Mouse (Mus musculus) T-helper 2 cell (primary cell): ENCODE measurements around the gene Esrp2.

Source experiments
- in situ Hi-C: fragments of 300-600 bp; cut with MboI, MseI; formaldehyde crosslinking; loops from one replicate; pipeline ENCODE4 v1.15.1; 2025; ENCODE audit warnings: high pct_unique_total_duplicates

Gene Esrp2

DNA sequence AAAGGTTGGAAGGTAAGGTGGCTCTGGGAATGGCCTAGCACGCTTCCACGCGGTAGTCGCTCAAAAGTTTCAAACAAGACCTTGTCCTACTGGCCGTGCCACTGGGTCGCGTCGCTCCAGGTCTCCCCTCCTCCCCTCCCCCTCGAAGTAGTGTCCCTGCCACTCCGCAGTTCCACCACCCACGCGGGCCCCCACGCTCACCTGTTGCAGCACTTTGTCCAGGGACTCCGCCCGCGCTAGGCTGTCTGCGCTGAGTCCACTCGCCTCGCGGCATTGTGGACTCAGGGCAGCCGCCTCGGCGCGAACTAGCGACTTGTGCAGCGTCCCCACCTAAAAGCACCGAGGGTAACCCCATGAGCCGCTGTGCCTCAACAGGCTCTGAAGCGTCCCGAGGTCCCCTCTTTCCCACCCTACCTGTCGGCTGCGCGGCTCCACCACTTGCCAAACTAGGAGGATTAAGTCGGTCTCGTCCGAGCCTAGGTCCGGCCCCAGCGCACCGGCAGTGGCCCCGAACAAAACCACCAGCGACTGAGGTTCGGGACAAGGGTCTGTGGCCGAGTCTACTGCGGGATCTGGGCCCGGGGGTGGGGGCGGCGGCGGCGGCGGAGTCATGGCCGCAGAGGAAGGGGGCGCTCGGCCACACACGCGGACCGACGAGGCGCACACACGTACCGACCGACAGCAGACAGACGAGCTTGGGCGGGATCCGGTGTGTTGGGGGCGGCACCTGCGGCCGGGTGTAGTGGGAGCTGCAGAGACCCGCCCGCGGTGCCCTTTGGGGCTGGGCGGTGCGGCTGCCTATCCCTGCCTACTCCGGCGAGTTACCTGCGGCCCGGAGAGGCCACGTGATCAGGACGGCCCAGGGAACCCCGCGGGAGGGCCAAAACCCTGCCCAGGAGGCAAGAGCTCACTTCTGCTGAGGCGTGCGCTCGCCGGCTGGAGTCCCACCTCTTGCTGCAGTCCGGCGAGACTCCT is at the start of gene Esrp2:
Gene Esrp2, minus strand, starts transcription at position 819 of the 975 bp plus-strand sequence.
- in situ Hi-C loops, result no loop called here

- in situ Hi-C loops, result no loop called here
Measured at GRCm38 (mm10) chr8:106186394-106186793, 49.6 kb upstream of the Esrp2 start.

DNA sequence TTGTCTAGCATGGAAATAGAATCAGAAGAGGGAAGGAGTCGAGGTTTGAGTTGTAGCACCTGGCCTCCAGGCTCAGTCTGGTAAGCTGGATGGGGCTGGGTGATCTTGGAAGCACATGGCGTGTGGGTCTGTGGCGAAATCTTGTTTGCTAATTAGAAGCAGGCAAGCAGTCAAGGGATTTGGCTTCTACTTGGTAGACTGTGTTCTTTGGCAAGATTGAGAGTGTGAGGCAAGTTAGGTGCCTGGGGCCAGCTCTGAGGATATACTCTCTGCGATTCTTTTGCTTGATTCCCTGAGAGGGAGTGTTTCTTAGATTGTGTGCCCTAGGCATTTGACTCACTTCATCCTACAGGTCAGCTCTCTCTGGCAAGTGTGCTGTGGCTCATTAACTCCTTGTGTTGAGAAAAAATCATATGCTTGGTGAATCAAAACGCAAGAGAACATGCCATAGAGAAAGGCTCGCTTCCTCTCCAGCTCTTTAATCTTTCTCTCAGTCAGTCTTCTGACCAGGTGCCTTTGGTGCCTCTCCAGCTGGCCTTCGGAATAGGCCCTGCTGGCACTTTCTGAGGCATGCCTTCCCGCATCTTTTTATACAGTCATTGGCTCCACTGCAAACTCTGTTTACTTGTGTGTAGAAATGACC is 49.0 kb upstream of the Esrp2 start:
- in situ Hi-C loops, result no loop called here

DNA sequence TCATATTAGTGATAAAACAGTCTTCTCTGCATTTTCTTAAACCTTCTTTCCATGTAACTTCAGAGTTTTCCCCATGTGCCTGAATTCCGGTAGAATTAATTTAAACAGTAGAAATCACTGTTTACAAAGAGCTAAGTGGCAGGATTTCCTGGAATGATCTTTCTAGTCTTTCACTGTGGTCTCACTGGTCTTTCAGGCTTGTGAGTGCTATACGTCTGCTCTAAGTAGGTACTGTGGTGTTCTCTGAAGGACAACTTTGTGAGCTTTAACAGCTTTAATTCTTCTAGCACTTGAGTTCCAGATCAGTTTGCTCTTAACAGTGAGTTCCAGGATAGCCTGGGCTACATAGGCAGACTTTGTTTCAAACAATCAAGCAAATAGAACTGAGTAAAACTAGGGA is 41.7 kb upstream of the Esrp2 start:
- in situ Hi-C loops, result no loop called here

DNA sequence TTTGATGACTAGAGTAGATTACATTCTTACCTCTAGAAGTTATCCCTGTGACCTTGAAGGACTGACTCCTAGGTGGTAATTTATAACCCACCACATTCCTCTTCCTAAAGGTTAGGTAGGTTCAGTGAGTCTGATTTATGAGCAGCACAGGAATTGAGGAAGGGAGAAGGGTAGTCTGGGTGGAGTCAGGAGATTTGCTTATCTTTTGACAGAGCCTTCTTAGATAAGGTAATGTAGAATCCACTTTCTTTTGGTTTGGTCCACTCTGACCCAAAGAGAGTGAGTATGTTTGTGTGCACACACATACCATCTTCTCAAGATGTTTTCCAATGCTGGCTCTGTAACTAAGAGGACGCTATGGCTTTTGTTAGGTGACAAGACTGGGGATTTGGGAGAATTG is 40.8 kb upstream of the Esrp2 start:
- in situ Hi-C loops, result no loop called here

DNA sequence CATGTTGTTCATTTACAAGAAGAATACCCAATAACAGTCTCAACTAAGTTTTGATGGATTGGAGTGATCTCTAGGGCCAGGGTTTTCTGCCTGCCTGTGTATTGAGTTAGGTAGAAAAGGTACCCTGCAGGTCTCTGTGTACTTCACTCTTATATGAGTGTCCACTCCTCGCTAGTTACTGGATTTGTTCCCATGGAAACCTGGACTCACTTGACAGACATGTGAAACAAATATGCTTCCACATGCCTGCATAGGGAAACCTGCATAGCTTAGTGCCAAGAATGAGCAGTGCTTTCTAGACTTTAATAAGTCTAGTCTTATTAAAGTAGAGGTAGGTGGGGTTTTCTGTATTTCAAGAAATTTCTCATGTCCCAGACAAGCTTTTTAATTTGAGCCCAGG is 40.1 kb upstream of the Esrp2 start:
- in situ Hi-C loops, result no loop called here

DNA sequence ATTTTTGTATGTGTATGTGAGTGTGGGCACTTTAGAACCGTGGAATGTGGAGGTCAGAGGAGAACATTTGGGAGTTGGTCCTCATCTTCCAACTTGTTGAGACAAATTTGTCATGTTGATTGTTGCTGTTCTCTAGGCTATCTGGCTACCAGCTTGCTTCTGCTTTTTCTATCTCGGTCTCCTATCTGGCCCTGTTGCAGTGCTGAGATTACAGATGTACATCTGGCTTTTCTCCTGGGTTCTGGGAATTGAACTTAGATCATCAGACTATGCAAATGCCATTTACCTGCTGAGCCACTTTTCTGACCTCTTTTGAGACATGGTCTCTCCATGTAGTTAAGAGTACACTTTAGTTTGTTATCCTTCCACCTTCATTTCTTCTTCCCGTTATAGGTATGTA is 36.8 kb upstream of the Esrp2 start:
- in situ Hi-C loops, result no loop called here

- in situ Hi-C loops, result no loop called here
Measured at GRCm38 (mm10) chr8:106169934-106170480, 33.2 kb upstream of the Esrp2 start.

DNA sequence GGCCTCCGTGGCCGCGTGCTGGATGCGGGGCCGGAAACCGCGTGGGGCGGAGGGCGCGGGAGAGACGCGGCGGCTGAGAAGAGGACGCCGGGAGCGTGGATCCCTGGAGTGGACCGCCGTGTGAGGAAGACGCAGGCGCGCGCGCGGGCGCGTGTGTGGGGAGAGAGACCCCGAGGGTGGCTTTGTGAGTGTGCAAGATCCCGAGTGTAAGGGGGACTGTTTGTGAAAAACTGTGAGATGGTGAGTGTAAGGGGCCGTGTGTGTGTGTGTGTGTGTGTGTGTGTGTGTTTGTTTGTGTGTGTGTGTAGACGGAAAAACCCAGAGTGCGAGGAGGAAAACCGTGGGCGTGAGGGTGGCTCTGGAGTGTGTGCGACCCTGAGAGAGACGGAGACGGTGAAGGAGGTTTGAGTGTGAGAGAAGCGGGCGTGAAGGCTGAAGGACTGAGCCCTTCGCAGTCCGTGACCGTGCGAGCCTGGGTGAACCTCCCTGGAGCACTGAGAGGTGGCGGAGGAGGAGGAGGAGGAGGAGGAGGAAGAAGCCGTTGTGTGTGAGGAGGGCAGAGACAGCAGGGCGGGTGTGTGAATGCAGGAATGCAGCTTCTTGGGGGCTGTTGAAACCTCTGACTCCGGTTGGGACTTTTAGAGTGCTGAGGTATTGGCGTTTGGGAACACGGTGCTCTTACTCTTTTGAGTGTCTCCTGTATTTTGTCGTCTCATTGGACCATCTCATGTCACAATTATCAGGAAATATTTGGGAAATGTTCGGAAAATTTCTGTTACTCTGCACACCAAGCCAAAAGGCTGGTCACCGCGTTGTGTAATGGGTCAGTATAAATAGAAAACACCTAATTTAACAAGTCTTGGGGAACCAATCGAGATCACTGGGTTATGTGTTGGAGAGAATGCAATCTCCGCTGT is 32.5 kb upstream of the Esrp2 start:
- in situ Hi-C loops, result no loop called here

DNA sequence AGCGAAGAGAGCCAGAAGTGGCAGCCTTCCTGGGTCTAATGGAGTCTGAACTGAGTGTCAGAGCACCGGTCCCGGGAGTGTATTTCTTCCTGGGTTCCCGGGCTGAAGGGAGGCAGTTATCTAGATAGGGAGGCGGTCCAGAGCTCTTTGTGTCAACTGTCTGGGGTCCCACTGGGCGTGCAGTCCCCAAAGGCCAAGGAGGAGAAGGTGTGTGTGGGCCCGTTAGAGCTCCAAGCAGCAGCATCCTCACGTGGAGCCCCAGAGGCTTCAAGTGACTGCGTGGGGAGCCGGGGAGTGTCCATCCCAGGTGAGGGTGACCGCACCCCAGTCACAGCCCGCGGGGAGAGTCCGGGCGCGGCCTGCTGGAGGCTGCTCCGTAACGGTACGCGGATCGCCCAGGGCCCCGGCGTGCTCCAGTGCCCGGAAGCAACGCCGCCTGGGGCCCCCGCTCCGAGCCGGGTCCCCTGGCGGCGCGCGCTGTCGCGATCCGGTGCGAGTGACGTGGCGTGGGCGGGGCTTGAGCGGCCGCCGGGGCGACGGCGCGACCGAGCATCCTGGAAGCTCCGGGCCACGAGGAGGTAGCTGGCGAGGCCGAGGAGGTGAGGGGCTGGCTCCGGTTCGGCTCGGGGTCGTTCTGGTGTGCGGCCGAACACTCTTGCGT is 31.7 kb upstream of the Esrp2 start, which contains the start of gene Slc7a6:
Gene Slc7a6, plus strand, starts transcription at position 502 of the 661 bp plus-strand sequence.
- in situ Hi-C loops, result no loop called here

DNA sequence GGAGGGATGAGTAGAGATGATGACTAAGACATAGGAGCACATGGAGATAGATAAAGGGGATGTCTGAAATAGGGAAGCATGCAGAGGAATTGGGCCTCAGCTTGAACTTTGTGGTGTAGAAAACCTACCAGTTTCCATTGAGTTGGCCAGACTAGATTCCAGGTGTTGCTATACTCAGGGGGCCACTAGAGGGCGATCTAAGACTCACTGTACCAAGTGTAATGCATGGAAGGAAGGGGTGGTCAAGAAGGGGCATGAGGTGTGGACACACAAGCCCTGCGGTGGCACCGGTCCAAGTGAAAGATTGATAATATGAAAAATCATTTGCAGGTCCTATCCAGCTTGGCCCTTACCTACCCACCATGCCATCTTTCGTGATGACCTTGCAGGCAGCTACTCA is 28.7 kb upstream of the Esrp2 start:
- in situ Hi-C loops, result no loop called here

- in situ Hi-C loops, result no loop called here
Measured at GRCm38 (mm10) chr8:106163251-106163650, 26.5 kb upstream of the Esrp2 start.

DNA sequence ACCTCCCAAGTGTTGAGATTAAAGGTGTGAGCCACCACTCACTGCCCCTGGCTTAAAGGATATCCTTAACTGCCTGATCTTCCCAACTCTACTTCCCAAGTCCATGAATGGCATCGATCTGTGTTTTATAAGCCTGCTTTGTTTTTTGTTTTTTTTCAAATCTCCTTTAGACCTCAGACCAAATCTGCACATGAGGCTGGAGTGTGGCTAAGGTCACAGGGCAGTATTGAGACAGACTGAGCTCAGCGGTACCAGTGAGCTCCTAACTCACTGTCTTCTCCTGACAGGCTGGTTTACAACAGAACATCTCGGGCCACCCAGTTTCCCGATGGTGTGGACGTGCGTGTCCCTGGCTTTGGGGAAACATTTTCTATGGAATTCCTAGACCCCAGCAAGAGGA is 23.1 kb upstream of the Esrp2 start:
- in situ Hi-C loops, result no loop called here

GRCm38 (mm10) chr8:106158381-106158780 is 21.6 kb upstream of the Esrp2 start:
- in situ Hi-C loops, result no loop called here

GRCm38 (mm10) chr8:106157419-106157818 is 20.6 kb upstream of the Esrp2 start:
- in situ Hi-C loops, result no loop called here

DNA sequence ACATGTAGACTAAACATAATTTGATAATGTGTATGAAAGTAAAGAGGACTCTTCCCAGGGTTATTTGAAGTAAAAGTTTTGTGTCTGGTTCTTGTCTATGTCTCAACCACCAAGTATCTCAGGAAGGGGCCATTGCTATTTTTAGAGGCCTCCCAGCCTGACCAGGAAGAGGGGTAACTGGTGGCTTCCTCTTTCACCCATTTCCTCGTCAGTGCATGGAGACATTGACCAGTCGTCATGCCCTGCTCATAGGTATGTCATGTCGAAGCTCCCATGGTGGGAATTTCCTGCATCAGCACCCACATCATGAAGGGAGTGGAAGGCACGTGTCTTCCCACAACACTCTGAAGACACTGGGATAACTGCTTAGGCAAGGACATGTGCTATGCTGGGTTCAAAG is 16.1 kb upstream of the Esrp2 start:
- in situ Hi-C loops, result no loop called here

- in situ Hi-C loops, result no loop called here
Measured at GRCm38 (mm10) chr8:106151041-106151440, 14.3 kb upstream of the Esrp2 start.

- in situ Hi-C loops, result no loop called here
Measured at GRCm38 (mm10) chr8:106150653-106151000, 13.9 kb upstream of the Esrp2 start.

- in situ Hi-C loops, result no loop called here
Measured at GRCm38 (mm10) chr8:106149801-106150652, 13.3 kb upstream of the Esrp2 start, which contains the start of gene Pla2g15. Gene Pla2g15, plus strand, starts transcription at chr8:106150399.

GRCm38 (mm10) chr8:106149025-106149424 is 12.3 kb upstream of the Esrp2 start:
- in situ Hi-C loops, result no loop called here
